Mouse (Mus musculus) T-helper 1 cell (primary cell): ENCODE measurements at regions not wholly inside any gene's neighbourhood (a gene's known extent, or its start where the extent isn't known, plus 50 kb on each side); places are given as distances from the start of the nearest gene placed in this dataset.

Experiments
- in situ Hi-C: fragments of 300-600 bp; cut with MboI, MseI; formaldehyde crosslinking; loops from one replicate; pipeline ENCODE4 v1.15.1; 2025; ENCODE audit warnings: high pct_unique_total_duplicates

DNA sequence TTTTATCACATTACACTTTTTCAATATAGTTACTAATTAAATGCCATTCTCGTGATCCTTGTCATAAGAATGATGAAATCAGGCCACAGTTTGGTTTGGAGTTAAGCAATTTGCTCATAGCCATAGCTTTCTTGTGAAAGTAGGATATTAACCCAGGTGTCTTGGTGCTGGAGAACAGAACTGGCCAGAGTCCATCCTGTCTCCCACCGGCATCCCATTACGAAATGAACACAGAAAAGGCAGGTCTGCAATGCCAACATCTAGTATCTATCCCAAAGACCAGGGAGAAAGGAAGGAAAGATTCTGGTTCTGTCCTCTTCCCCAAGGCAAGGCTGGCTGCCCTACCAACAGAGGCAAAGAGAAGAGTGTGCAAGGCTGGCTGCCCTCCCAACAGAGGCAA is 61.6 kb upstream of the Avpr1a start:
- in situ Hi-C loops = no loop called here

DNA sequence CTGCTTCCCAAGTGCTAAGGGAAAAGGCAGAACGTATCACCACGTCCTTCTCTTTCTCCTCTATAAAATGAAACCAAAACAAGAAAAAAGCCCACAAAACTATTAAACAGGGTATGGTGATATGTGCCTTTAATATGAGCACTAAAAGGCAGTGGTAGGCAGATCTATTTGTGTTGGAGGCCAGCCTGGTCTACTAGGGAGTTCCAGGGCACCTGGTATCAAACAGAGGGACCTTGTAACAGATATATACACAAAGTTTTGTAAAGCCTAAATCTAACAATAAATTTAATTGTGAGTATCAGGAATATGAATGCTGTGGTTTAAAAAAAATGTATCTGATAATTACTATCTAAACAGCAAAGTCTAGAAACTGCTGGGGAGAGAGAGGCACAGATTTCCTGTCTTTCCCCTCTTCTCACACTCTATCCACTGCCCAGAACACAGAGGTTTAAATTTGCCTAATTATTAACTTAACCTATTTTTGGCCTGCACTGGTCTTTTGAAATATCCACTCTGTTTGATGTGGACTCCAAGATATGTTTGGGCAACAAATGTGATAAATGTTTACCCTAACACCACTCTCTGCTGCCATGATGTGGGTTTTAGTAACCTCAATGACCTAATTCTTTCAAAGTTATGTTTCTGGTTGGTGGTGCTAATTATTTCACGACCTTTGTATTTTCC is 68.5 kb upstream of the Avpr1a start:
- in situ Hi-C loops = no loop called here

DNA sequence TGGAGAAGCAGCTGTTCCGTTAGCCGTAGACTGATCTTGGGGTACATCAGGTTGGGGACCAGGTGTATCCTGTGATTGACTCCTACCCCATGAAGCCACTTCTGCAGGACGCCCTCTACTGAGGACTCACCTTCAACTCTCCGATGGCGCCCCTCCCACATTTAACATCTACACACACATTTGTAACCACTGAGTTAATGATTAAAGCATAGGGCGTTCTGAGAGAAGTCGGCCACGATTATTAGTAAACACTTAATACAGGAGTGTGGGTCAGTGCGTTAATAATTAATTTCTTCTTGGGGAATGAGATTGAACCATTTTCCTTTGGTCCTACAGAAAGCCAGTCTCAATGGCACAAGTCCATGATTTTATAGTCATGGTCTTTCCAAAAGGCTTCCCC is 105.0 kb upstream of the Avpr1a start:
- in situ Hi-C loops = loop anchor here (10.0 kb wide), 1 partner anchor 442 kb away; no protein-coding TSS in a partner anchor

DNA sequence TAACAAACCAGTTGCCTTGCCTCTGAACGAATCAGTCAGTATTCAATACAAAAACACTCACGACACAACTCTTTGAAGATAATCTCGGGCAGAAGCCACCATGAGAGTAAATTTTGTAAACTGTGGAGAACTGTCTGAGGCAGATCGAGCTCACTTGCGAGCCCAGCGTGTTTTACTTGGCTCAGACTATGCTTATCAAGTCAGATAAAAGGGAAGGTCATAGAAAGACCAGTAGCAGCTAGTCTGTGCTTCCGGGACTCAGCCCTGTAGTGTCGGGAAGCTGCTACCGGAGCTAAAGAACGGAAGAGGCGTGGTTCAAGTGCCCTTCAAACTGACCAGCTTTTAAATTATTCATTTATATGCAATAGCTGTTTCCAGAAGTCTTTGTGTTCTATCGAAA is 105.9 kb upstream of the Avpr1a start:
- in situ Hi-C loops = loop anchor here (10.0 kb wide), 1 partner anchor 442 kb away; no protein-coding TSS in a partner anchor

DNA sequence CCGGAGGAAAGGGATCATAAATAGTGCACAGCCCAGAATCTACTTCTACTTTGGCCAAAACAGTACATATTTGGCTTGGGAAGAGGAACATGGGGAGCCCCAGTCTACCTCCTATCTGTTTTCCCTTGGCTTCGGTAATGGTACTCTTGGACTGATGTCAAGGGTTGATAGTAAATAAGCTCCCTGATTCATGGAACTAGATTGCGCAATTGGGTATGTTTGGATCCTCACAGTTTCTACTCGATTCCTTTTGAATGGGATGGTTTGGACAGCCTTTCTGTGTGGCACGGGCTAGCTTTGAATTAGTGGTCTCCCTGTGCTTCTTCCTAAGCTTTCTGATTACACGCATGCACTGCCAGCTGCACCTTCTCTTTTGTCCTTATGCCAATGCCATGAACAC is 121.4 kb upstream of the Avpr1a start:
- in situ Hi-C loops = no loop called here

DNA sequence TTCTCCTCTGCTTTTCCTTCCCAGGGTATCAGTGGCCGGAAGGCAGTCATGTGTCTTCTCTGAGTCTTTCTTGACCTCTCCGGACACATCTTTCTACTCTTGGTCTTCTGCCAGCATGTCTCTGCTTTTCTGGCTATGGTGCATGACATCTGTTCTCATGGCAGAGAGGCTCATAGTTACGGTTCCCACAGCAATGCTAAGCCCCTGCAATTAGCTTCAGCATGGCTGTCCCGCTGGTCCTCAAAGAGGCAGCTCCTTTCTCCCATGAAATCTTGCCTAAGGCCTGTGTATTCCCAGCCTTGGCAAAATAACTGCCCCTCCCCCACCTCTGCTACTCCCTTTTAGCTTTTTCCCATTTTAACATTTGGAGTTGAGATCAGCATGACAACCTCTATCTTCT is 129.4 kb upstream of the Avpr1a start:
- in situ Hi-C loops = no loop called here

DNA sequence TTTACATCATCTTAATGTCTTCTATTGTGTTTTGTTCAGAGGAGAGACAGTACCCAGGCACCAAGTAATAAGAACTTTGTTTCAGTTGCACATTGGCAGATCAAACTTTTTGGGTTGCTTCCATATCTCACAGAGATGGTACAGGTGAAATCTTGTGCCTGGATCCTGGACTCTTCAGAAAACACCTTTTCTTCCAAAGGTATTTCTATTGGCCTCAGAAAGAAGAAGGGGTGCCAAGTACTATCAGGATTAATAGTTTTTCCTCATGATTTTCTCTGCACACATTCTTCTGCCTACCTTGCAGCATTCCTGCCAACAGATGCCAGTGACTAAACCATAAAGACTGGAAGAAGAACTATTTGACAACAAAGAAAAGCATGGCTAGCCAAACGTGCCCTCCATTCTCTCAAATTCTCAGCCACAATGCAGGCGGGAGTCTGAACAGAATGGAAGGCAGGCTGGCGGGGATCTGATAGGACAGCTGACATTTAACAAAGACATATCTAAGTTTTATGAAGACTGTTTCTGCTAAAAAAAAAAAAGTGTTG is 137.6 kb upstream of the Avpr1a start:
- in situ Hi-C loops = no loop called here

DNA sequence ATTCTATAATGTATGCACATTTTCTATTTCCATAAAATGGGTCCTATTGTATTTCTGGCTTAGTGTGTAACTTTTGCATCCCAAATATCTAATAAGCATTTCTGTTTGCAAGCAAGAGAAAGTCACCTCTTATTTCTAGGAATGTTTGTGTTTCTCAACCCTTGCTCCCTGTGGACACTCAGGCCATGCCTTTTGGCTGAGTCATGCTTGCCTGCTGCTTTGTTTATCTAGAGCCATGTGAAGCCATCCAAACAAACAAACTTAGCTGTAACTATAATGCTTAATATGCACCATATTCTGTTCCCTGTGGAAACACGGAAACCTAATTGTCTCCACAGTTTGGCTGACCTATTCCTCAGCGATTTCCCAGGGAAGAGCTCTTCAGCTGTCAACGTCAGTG is 139.6 kb upstream of the Avpr1a start:
- in situ Hi-C loops = no loop called here

DNA sequence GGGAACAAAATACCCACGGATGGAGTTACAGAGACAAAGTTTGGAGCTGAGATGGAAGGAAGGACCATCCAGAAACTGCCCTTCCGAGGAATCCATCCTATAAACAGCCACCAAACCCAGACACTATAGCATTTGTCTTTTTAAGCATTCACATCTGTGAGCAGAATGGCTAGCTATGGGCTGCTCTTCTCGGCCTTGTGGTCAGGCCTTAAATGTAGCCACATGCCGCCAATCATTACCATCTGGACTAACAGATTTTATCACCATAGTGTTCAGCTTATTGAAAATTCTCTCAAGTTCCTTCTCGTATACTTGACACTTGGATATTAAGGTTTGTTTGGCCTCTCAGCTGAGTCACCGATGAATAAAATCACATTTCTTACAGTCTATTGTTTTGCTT is 146.0 kb upstream of the Avpr1a start:
- in situ Hi-C loops = no loop called here

DNA sequence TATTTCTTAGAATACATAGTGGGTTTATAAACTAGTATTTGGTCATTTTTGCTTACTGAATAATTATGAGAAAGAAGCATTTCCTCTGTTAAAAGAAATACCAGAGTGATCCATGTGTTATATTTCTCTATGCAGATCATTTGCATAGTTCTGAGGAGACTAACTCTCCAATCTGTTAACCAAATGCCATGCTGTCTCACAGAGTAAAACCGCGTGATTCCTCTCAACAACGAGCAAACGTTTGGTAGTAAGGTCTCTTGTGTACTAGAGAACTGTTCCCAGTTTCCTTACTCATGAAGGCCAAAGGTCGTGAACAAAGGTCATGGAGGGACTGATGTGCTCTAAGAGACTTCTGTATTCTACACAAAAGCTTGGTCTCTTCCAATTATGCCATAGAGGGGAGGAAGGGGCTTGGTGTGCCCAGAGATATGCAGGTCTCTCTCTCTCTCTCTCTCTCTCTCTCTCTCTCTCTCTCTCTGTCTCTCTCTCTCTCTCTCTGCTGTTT is 152.3 kb upstream of the Avpr1a start:
- in situ Hi-C loops = no loop called here

DNA sequence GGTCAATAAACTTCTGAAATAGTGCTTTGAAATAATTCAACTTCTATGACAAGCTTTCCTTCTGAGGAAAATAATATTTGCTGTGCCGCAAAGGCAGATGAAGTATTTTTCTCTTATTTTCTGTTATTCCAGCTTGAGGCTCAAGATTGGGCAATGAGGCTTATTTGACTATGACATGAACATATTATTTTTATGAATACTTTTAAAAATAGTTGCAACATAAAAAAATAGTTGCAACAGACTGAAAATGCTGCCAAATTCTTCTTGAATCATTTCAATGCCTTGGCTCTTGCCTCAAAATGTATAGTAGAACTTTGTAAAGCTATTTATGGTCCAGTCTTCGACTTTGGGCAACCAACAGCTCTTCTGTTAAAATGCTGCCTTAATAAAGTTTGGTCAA is 156.7 kb upstream of the Avpr1a start:
- in situ Hi-C loops = no loop called here

DNA sequence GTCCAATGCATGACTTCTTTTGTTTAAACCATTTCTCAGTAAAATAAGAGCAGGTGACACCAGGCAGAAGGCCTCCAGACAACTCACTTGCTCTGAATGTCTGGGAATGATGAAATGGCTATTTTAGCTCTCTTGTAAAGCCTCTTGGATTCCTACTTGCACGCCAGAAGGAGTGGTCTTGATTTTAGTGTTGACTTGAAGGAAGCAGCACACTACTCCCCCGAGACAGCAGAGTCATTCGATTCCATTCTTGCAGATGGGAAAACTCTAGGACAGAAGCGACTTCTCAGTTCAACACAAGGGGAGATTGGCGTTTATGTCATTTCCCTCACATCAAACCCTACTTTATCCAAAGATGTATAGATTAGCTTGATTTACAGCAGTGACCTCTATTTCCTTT is 157.2 kb upstream of the Avpr1a start:
- in situ Hi-C loops = no loop called here

DNA sequence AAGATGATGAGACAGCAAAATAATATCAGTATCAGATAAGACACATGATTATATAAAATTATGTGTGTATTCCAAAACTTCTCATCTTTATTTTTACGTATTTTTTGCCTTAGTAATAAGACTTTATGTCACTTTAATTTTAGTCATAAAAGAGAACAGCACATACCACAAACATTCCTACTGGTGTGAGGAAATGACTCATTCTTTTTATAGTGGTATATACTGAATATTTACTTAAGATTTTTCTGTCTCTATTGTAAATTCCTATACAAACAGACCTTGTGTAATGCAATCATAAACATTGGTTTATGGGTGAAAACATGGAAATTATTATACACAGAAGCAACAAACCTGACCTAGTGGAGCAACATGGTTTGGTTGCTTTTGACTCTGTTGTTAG is 173.4 kb upstream of the Avpr1a start:
- in situ Hi-C loops = no loop called here

DNA sequence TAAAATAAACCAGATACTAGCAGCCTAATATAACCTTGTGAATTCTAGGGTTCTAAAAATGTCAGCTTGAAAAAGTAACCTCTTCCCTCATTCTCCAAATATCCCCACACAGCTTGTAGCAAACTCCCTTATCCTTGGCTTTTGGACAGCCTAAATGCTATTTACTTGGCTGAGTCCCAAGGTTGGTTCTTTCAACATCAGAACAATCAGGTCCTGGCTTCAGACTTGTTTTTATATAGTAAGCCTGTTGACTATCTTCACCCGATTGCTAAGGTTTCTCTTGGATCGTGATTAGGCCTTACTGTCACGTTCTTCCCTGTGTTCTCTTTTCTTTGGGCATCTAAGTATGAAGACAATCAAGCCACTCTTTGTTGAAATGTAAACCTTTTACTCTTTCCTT is 174.1 kb upstream of the Avpr1a start:
- in situ Hi-C loops = no loop called here

DNA sequence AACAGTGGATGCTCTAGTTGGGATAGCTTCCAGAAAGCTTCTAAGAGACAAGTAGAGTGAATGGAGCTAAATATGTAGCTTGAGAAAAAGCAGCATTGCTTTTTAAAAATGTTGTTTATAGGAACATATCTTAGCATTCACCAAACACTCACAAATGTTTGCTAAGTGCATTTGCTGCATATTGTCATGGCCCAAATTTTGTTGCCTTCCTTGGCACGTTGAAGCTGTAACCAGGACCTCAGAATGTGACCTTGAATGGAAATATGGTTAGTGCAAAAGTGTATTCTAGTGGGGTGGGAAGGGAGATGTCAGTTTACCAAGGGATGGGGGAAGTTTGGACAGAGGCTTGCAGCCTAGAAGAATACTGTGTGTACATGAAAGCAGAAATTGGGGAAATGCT is 166.9 kb upstream of the Rxylt1 start:
- in situ Hi-C loops = no loop called here

DNA sequence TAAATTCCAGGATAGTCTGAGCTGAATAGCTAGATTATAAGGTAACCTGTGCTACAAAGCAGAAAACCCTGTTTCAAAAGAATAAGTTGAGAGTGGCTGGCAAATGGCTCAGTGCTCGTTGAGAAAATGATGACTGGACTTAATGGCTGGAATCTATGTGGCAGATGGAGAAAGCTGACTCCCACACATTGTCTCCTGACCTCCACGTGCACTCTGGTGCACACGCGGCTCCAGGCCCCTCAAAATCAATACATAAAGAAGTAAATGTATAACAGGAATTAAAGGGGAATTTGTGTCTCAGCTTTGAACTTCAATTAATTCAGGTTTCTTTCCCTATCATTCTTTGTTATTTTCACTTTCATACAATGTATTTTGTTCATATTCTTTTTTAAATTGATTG is 162.2 kb upstream of the Rxylt1 start:
- in situ Hi-C loops = no loop called here

DNA sequence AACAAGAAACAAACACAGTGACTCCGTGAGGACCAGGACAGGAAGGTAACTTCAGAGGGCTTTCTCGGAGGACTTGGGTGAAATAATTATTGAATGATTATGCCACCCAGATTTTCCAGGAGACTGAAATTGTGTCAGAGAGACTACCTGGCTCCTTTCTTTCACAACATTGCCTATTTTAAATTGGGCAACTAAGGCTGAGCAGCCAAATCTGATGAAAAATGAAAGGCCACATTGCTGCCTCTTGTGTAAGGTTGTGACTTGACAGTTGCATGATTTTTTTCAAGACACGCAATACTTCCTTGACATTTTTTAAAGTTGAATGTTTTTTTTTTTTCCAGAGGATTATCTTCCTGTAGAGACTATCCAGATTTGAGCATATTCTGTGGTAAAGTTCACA is 161.5 kb upstream of the Rxylt1 start:
- in situ Hi-C loops = no loop called here

DNA sequence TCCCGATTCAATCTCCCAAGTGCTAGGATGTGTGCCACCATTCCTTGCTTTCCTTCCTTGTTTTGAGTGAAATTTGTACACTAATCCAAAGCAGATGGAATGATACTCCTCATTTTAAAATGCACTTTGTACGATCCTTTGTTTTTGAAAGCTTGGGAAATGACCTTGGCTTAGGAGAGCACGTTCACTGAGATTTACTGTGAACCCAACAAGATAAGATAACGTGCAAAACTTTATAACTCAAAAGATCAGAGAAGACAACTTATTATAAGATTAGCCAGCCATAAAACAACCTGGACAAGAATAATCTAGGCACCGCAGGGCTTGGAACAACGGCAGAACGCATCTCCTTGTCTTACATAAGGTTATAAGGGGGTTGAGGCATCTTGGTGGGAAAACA is 134.6 kb upstream of the Rxylt1 start:
- in situ Hi-C loops = no loop called here

DNA sequence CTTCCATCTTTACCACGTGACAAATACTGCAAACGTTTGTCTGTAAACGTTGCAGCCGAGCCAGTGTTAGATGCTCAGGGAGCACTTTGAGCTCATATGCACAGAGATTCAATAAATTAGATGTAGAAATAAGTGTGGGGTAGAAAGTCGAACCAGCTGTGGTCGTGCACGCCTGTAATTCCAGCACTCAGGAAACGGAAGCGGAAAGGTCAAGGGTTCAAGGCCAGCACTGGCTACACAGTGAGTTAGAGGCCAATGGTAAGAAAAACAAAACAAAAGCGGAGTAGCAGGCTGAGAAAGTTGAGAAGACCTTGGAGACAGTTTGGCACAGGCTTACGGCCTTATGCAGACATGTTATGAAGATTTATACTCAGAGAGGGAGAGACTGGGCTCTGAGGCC is 133.6 kb upstream of the Rxylt1 start:
- in situ Hi-C loops = no loop called here

DNA sequence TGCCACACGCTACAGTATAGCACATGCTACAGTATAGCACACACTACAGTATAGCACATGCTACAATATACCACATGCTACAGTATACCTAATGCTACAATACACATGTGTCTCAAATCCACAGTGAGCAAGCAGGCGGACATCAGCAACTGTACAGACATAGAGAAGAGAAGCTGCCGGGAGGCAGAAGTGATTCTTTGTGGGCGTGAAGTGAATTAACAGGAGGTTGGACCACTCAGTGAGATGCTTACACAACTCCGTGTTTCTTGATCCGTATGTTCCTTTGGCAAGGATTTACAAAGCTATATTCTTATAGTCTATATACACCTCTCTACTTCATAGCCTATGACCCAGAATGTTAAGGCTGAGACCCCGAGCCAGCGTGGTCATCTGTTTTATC is 128.5 kb upstream of the Rxylt1 start:
- in situ Hi-C loops = no loop called here

DNA sequence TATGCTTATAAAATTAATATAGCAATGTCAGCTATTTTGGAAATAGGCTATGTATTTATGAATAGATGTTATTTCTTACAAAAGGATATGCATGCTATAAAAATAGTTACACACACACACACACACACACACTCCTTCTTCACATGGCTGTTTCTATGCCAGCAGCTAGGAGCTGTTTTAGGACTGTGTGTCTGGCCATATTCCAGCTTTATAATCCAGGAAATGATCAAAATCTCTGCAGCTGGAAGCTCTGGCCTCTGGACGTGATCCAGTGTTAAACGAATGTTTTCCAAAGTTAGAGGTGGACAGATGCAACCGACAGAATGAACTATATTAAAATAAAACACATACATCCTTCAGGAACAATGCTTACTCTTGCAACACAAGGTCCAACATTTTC is 125.9 kb upstream of the Rxylt1 start:
- in situ Hi-C loops = no loop called here

DNA sequence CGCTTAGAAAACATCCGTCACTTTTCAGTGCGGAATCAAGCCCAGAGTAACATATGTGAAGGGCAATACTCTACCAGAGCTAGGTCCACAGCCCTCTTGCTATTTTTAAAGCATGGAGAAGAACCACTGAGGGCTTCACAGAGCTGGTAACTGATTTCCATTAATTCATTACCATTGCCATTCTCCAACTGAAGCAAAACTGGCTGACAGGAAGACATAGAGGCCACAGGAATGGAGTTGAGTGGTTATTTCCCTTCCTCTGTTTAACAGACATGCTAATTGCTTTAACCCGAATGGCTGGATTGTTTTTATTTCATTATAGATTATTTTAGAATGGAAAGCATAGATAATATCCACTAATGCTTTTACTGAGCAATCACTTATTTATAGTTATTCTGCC is 120.4 kb upstream of the Rxylt1 start:
- in situ Hi-C loops = no loop called here

DNA sequence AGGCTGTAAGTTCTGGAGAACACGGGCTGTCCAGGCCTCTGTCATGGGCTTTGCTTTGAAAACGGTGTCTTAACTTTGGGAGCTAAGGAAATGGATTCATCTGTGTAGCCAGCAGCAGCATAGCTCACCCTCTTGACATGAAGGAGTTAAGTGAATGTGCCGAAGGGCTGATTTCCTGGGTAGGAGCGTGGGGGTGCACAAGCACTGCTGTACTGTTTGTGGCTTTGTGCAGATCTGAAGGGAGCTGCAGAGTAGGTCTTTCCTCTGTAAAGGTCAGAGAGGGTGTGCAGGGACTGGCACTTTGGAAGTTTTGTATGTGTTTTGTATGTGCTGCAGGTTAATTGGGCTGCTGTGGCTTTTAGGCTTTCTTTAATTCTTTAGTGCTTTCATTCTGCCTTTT is 102.6 kb upstream of the Rxylt1 start:
- in situ Hi-C loops = no loop called here

DNA sequence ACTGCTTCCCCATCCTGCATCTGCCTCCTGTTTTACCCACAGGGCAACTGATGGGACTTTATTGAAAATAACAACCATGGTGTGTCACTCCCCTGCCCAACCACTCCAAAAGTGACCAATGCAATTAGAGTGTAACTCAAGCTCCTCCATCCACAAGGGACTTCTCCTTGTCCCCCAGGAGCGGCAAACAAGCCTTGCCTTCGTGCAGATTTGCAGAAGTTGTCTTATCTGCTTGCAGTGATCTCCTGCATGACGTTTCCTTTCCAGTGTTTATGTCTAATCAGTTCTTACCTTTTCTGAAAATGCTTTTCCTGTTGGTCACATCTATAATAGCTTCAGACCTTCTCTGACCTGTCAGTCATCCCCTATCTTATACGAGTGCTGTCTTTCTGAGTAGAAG is 100.5 kb upstream of the Rxylt1 start:
- in situ Hi-C loops = no loop called here
